Mouse (Mus musculus) brown adipose tissue, adult 24 weeks (tissue): ENCODE measurements around the gene Adgra1. TPM values are rescaled to one million over a fixed set of nuclear protein-coding genes. Genes with fewer than 3 reads are reported as not detected.

Experiments used
- H3K27ac ChIP-seq: fragments of 200-500 bp; replicated peaks from 2 replicates; pipeline ENCODE4 v1.5.1; 2012; ENCODE audit warnings: low read depth, mild to moderate bottlenecking, low read length
- H3K4me1 ChIP-seq: fragments of 200-500 bp; 2 replicates; pipeline ENCODE4 v1.6.1; 2012; ENCODE audit warnings: low read length, mixed read lengths; ENCODE audit not compliant: control insufficient read depth, insufficient read depth, insufficient read length
- H3K4me3 ChIP-seq: fragments of 200-500 bp; 2 replicates; pipeline ENCODE4 v1.5.1; 2012; ENCODE audit warnings: low read depth, mild to moderate bottlenecking, low read length, moderate library complexity; ENCODE audit not compliant: insufficient read depth
- polyA plus RNA-seq: library from polyadenylated mRNA; stranded (reverse); fragments of >200 nt; gene quantifications from 2 replicates; pipeline ENCODE4 v1.2.4, GENCODE M21; 2012; ENCODE audit not compliant: missing spikeins, insufficient read depth, insufficient read length

Adgra1 gene
- polyA plus RNA-seq, 1 experiment, result not detected

DNA sequence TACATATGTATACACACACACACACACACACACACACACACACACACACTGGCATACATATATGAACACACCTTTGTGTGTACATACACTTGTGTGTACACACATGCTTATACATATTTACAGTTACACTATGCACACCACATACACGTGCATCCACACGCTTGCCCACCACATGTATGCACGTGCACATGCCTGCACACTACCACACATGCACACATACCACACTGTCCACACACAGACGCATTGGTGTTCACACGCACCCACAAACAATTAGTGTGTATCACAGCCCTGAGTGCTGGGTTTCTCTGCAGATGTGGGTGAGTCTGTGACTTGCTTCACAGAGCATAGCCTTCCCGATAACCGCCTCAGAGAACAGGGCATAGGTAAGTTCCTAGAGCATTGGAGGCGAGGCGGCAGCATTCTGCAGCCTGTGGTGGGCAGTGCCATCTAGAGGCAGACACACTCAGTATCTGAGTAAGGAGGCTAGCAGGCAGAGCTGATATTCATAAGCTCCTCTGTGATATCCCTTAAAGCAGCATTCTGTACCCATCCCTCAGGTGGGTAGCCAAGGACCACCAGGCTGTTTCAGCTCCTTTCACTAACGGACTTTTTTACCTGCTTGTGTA is 43.3 kb downstream of the Adgra1 start:
- Histone ChIP-seq H3K27ac (no peak overlapping the region), H3K4me1 (no peaks in the 10 kb centered on the region), H3K4me3 (no peak overlapping the region)

DNA sequence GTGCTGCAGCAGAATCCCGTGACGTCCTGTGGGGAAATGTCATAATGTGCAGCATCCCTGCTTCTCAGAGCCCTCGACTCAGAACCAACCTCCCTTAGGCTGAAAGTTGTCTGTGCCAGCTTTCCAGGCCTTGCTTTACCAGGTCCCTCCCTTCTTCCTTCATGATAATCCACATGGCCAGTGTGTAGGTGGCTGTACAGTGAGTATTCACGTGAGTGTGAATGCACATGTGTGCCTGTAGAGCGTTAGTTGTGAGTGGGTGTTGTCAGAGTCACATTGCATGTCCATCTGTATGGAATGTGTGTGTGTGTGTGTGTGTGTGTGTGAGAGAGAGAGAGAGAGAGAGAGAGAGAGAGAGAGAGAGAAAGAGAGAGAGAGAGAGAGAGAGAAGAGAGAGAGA is 44.1 kb downstream of the Adgra1 start:
- H3K4me3 ChIP-seq, result no peak overlapping the region
- no peak overlapping the region for H3K27ac ChIP-seq
- no peaks in the 10 kb centered on the region for H3K4me1 ChIP-seq

DNA sequence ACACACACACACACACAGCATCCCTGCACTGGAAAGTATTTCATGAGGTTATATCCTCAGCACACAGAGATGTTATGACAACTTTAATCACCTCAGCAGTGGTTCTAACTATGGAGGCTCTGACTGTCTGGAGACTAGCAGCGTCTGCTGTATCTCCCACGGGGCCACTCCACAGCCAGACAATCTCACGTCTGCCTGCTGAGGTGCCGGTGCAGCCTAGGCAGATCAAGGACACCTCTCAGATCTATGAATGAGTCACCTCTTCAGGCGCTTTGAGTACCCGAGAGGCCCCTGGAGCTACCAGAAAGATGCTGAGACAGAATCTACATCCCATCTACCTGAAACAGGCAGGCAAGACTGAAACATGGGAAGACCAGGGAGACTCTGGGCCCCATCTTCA is 44.6 kb downstream of the Adgra1 start:
- Histone ChIP-seq H3K4me1 (no peaks in the 10 kb centered on the region), H3K27ac (no peak overlapping the region), H3K4me3 (no peak overlapping the region)

DNA sequence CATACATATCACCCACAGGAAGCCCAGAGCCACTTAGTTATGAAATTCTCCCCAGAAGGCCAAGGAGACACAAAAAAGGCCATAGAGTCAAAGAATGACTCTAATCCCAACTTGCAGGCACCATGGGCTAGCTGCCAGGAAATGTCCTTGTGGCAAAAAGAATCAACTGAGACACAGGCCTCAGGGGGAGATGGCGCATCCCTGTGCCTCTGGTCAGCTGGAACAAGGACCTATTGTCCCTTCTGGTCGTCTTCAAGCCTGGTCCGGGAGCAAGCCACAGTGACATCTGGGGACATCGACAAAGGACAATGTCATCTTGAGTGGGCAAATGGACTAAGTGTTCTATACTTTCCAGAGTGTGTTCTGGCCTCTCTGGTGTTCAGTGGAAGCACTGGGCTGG is 49.6 kb downstream of the Adgra1 start:
- Histone ChIP-seq H3K4me1 (no peaks in the 10 kb centered on the region), H3K4me3 (no peak overlapping the region), H3K27ac (no peak overlapping the region)

DNA sequence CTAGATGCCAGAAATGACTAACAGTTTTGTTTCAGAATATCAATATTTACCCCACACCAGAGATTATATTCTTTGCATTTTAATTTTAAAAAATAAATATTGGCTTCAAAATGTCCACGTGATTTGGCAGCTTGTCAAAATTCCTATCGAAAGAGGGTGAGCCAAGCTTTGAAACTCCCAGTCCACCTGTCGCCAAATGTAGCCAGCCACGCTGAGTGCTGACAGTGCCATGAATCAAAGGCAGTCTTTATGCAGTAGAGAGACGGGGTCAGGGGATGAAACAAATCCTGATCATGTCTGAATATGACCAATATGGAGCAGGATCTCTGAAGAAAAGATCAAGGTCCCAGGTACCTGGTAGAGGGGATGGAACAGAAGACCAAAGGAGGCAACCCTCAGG is 57.8 kb downstream of the Adgra1 start:
- Histone ChIP-seq H3K27ac (no peak overlapping the region), H3K4me3 (no peak overlapping the region), H3K4me1 (no peaks in the 10 kb centered on the region)

DNA sequence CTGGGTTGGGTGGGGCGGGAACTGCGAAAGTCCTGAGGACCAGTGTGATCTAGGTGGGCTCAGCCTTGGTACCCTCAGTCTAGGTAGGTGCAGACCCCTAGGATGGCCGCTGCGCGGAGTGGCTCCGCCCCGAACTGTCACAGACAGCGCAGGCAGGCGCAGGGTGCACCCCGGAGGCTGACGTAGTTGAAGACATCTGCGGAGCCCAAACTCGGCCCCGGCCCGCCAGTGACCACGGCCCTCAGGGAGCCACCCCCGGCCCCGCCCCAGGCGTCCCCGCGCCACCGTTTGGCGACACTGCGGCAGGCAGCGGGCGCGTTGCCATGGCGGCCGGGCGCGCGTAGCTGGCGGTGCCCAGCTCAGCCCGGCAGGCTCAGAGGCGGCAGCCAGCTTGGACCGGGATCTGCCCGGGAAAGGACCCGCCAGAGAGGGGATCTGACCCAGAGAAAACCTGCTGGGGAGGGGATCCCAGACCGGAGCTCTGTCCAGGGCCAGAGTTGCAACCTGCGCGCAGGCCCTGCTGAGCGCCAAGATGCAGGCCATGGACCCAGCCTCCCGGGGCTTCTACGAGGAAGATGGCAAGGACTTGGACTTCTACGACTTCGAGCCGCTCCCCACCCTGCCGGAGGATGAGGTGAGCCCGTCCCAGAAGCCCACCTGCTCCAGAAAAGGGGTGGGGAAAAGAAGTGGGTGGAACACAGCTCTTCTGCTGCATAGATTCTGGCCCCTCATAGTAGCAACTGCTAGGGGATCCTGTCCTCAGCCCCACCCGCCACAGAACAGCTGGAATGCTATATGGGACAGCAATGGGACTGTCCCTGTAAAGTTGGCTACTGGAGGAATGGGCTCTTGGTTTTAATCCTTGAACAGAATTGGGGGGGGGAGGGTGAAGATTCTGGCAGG is 60.9 kb downstream of the Adgra1 start, which contains the start of gene Kndc1:
Gene Kndc1 (plus strand): TSS at position 42 of the 903 bp plus-strand sequence.
- Histone ChIP-seq H3K4me1 (no peaks in the 10 kb centered on the region), H3K27ac (no peak within 1 kb of the TSS), H3K4me3 (peak within 1 kb of the TSS; percentile 15; the same call in 1 of the 2 replicates)

DNA sequence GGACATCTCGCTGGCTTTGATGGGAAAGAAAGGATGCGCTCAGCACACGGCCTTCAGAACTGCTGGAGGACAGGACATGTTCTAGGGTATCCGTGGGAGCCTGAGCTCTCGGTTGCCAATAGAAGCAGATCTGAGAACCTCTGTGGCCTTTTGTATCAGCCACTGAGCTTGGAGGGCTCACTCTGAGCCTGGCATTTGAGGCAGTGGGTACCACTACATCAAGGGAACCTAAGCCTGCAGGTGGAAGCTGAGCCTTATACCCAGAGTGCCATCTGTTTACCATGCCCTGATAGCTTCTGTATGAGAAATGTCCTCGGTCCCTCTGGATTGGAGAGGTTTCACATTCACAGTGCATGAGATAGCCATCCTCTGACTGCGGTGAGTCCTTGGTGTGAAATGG is 62.3 kb downstream of the Adgra1 start:
- no peaks in the 10 kb centered on the region for H3K4me1 ChIP-seq
- H3K4me3 ChIP-seq, result no peak overlapping the region
- no peak overlapping the region for H3K27ac ChIP-seq

DNA sequence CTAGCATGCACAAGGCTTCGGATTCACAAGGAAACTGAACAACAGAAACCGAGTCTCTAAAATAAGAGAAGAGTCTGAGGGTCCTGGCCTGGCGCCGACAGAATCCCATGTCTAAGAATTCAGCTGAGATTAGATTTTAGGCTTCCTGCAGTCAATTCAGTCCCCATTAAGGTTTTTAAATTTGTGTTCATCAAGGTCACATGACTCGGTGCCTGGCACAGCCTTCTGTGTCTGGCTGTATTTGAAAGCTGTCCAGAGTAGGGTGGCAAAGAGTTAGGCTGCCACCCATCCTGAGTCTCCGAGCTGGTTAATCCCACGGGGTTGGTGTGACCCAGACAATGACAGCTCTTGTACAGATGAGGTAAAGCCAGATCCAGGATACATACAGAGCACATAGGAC is 62.8 kb downstream of the Adgra1 start:
- no peaks in the 10 kb centered on the region for H3K4me1 ChIP-seq
- no peak overlapping the region for H3K27ac ChIP-seq
- no peak overlapping the region for H3K4me3 ChIP-seq

DNA sequence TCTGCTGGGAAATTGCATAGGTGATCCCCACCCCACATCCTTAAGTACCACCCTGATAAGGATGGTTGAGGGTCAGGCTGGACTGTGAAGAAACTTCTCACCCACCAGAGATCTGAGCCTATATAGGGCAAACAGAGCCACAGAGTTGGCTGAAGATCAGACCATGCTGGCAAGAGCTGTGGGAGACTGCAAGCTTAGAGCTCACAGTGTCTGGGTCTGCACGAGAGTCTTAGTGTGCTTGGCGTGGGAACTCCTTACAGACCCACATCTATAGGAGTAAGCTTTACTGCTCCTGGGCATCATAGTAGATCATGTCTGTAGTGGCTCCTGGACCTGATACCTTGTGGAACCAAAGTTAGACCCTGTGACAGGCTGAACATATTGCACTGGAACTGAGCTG is 64.6 kb downstream of the Adgra1 start:
- Histone ChIP-seq H3K4me1 (no peaks in the 10 kb centered on the region), H3K4me3 (no peak overlapping the region), H3K27ac (no peak overlapping the region)

DNA sequence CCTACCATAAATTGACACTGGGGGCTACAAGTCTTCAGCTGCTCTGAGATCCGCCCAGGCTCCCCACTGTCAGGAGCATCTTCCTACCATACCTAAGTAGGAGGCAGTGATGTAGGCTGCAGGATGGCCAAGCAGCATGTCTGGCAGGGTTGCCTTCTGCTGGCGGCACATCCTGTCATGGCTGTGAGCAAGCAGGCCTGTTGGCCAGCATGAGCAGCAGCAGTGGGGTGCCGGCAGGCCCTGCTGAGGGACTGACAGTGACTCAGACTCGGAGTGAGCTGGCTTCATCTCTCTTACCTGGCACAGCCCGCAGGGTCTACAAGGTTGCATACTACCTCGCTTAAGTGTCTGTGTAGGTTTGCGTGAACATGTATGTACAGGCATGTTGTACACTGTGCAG is 65.5 kb downstream of the Adgra1 start:
- H3K27ac ChIP-seq, result no peak overlapping the region
- no peaks in the 10 kb centered on the region for H3K4me1 ChIP-seq
- H3K4me3 ChIP-seq, result no peak overlapping the region

DNA sequence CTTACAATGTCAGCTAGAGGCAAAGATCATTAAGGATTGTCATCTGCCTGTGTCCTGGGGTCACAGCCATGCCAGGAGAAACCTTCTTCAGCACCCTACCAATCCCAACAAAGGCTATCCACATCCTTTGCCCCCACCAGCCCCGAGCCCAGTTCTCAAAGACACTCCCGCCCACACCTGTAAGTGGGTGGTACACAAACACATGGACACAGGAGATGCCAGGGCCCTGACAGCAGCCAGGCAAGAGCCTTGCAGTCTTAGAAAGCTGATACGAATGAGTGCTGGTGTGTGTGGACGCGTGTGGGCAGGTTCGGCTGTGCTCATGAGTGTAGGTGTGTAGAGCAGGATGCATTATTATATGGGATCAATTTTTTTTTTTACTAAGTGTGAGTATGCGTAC is 66.5 kb downstream of the Adgra1 start:
- Histone ChIP-seq H3K4me1 (no peaks in the 10 kb centered on the region), H3K27ac (no peak overlapping the region), H3K4me3 (no peak overlapping the region)

DNA sequence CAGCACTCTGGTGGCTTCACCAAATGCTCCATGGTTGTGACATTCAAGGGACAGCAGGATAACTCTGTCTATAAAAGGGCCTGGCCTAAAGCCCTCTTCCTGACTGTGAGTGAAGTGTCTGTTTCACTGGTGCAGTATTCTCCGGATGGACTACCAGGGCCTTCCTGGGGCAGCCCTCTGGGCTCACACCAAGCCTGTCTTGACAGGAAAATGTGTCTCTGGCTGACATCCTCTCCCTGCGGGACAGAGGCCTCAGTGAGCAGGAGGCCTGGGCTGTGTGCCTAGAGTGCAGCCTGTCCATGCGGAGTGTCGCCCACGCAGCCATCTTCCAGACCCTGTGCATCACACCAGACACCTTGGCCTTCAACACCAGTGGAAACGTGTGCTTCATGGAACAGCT is 66.9 kb downstream of the Adgra1 start:
- Histone ChIP-seq H3K4me1 (no peaks in the 10 kb centered on the region), H3K27ac (no peak overlapping the region), H3K4me3 (no peak overlapping the region)

DNA sequence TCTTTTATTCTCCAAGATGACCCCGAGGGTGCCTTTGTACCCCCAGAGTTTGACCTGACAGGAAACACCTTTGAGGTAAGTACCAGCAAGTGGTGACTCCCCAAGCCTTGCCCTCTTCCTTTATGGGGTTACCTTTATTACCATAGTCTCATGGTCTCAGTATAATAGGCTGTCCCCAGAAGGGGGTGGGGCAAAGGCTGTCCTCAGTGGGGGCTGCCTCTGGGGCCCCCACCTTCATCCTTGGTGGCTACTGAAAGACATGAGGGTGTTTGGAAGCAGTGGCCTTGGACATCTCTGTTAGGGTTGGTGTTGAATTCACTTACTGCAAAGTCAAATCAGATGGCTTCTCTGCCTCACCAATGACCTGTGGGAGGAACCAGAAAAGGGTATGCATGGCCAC is 68.0 kb downstream of the Adgra1 start:
- Histone ChIP-seq H3K4me3 (no peak overlapping the region), H3K27ac (no peak overlapping the region), H3K4me1 (no peaks in the 10 kb centered on the region)

DNA sequence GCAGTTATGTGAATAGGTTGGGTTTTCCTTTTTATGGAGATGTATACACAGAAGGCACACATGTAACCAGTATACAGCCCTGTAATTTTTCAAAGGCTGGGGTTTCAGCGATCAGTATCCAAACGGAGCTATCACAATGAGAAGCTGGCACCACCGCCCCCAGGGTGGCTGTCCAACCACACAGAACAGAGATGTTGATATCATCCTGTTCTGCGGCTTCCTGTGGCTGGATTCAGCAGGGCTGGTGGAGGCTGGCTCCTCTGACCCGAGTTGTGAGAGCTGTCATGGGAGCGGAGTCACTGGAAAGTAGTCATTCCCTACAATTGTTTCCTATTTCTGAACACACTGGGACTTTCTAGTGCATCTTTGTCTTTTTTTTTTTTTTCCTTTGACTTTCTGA is 71.3 kb downstream of the Adgra1 start:
- H3K4me3 ChIP-seq, result no peak overlapping the region
- H3K27ac ChIP-seq, result no peak overlapping the region
- H3K4me1 ChIP-seq, result no peaks in the 10 kb centered on the region

DNA sequence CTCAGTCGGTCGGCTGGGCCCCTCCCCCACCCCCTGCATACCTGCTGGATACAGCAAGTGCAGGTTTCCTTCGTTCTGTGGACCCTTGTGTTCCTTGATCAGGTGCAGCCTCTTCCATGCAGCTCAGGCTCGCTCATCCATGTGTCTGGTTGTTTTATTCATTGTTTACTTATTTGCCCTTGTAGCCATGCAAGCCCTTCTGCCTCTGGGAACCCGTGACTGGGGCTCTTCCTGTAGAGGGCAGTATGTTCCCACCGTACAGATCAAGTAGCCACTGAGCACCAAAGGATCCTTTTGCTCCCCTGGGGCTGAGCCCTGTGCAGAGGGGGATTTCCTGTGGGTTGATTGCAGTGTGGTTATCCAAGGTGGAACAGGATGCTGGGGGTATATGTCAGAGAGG is 71.7 kb downstream of the Adgra1 start:
- Histone ChIP-seq H3K4me3 (no peak overlapping the region), H3K27ac (no peak overlapping the region)

DNA sequence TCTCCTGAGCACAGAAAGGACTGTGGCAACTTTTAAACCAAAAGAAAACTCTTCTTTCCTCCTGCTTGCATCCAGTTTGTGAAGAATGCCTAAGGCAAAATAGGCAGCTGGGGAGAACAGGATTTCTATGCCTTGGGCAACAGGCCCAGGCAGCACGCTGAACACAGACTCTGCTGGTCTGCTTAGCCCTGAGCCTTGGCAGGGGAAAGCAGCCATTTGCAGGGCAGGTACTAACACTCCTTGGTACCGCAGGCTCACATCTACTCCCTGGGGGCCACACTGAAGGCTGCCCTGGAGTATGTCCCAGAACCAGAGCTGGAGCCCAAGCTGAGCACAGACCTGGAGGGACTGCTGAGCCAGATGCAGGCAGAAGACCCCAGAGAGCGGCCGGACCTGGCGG is 74.2 kb downstream of the Adgra1 start:
- H3K4me1 ChIP-seq, result no peaks in the 10 kb centered on the region
- no peak overlapping the region for H3K4me3 ChIP-seq
- H3K27ac ChIP-seq, result no peak overlapping the region

More for the DNA sequence above, 71.7 kb downstream of the Adgra1 start:
- H3K4me1 ChIP-seq, result no peaks in the 10 kb centered on the region
